ENCODE assay signal across 17 mouse cellular contexts in genomic region chr12:69084656-69085055, GRCm38 (mm10).
"Had no signal": no experiment of that assay in that cellular context is flagged by ENCODE, and none has a peak within 500 bp of the region (broad histone marks: within the 10 kb centered on the region; RNA-seq: fewer than 3 reads in every experiment).

No protein-coding gene starts in this region.

- H3K9ac ChIP-seq: intestine, embryonic 15.5 days; kidney, embryonic 15.5 days; liver, embryonic 12.5 days; lung, embryonic 14.5 days; neural tube, embryonic 13.5 days; stomach, embryonic 15.5 days had no signal

- H3K4me3 ChIP-seq: intestine, embryonic 15.5 days; liver, embryonic 12.5 days; stomach, embryonic 15.5 days had no signal

- H3K36me3 ChIP-seq: intestine, embryonic 15.5 days; kidney, embryonic 15.5 days; liver, embryonic 12.5 days; neural tube, embryonic 13.5 days; stomach, embryonic 15.5 days had no signal

- DNase-seq: kidney, adult 2 months; kidney, postnatal 25 days; layer of hippocampus, adult 9-11 months; layer of hippocampus, postnatal 36 days; lung, embryonic 14.5 days; lung, postnatal 10 days; lung, postnatal 4 days; retina, postnatal 1 day; right cerebral cortex, postnatal 4 days; spleen, adult 18-20 months; thymus, adult 2 months; thymus, postnatal 36 days had no signal

- H3K4me2 ChIP-seq: liver, embryonic 12.5 days; stomach, embryonic 15.5 days had no signal

- ATAC-seq: intestine, embryonic 15.5 days; liver, embryonic 12.5 days had no signal

- H3K9me3 ChIP-seq: intestine, embryonic 15.5 days; kidney, embryonic 15.5 days; liver, embryonic 12.5 days; neural tube, embryonic 13.5 days; stomach, embryonic 15.5 days had no signal

- H3K27me3 ChIP-seq: intestine, embryonic 15.5 days; kidney, embryonic 15.5 days; liver, embryonic 12.5 days; neural tube, embryonic 13.5 days; stomach, embryonic 15.5 days had no signal

- H3K4me1 ChIP-seq: intestine, embryonic 15.5 days; liver, embryonic 12.5 days had no signal

- H3K27ac ChIP-seq: intestine, embryonic 15.5 days; kidney, embryonic 15.5 days; liver, embryonic 12.5 days; neural tube, embryonic 13.5 days; stomach, embryonic 15.5 days had no signal
